Mouse (Mus musculus) heart, adult 9 months (tissue): ENCODE data around the gene Ift122.

ENCODE experiments used
- DNase-seq, 2 experiments: peaks; one replicate each; pipeline ENCODE4 v3.0.0; 2022; ENCODE audit warnings: low spot score in 2 of 2

The Ift122 gene

DNA sequence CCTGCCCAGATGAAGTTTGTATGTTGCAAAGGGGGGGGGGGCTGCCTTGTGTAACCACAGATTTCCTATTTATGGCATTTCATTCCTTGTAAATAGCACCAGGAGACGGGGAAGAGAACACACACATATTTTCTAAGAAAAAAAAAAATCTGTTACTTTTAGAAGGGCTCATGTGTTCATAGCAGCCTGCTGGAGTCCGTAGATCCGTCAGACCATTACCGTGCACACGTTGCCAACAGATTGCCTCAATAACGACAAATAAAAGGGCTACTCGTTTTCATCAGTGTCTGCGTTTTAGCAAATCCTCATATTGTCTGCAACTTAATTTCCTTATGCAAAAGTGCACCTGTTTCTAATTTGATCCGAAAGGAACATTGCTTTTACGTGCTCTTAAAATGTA is 73.1 kb downstream of the Ift122 start:
- no peak for DNase-seq

GRCm38 (mm10) chr6:115927292-115928242 is 74.3 kb downstream of the Ift122 start:
- no peak for DNase-seq

DNA sequence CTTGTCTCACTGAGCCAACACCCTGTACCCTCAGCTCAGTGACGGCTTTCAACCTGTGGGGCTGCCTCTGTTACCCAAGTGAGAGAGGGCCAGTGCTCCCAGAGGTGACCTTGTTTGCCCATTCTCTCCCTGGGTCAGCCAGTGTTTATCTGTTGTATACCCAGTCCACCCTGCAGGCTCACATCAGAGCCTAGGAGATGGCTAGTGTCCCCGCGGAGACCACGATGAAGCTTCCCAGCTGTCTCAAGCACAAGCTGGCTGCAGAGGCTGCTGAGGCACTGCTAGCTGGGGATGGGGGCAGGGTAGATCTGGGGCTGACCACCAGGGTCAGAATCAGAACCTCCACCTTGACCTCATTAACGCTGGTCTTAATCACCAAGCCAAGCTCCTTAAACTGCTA is 76.7 kb downstream of the Ift122 start:
- DNase-seq = no peak

DNA sequence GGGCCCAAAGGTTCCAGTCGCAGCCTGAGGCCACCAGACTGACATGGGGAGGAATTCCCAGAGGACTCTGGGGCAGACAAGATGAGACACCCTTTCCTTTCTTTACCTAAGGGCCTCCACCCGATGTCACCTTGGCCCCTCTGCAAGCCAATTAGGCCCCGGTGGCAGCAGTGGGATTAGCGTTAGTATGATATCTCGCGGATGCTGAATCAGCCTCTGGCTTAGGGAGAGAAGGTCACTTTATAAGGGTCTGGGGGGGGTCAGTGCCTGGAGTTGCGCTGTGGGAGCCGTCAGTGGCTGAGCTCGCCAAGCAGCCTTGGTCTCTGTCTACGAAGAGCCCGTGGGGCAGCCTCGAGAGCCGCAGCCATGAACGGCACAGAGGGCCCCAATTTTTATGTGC is 78.4 kb downstream of the Ift122 start, which contains the start of gene Rho:
TSS of gene Rho (plus strand) at position 110 of the 400 bp plus-strand sequence.
- no peak for DNase-seq

DNA sequence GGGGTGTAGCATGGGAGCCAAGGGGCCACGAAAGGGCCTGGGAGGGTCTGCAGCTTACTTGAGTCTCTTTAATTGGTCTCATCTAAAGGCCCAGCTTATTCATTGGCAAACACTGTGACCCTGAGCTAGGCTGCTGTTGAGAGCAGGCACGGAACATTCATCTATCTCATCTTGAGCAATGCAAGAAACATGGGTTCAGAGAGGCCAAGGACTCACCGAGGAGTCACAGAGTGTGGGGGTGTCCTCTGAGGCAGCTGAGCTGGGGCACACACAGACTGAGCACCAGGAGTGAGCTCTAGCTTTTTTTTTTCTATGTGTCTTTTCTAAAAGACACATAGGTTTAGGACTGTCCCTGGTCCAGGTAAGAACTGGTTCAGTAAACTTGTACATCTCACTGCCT is 79.1 kb downstream of the Ift122 start:
- DNase-seq = no peak

DNA sequence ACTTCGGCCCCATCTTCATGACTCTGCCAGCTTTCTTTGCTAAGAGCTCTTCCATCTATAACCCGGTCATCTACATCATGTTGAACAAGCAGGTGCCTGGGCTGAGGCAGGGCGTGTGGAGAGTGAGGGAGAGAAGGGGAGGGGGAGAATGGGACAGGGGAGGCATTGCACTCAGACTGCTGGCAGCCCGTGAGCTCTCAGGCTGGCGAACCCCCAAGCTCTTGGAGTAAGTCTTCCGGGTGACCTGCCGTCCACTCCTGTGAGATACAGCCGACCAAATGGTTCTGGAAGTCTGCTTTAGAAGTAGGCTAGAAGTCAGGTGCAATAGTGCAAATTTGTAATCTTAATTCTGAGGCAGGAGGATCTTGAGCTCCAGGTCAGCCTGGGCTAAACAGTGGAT is 82.3 kb downstream of the Ift122 start:
- no peak for DNase-seq

DNA sequence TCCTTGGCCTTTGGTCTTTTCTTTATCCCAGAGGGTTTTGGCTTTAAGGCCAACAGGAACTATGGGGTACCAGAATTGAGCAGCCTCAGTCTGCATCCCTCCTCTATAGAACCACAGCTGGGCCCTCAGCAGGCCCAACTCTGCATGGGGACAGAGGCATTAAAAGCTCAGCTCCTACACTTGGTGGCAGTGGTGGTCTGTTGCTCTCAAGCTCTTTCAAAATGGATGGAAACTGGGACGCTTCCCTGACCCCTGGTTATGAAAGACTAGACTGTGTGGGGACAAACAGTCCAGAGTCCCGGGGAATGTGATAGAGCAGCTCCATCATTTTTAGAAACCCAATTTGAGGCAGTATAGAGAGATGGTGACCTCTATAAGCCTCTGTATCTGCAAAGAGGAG is 84.7 kb downstream of the Ift122 start:
- DNase-seq = no peak

DNA sequence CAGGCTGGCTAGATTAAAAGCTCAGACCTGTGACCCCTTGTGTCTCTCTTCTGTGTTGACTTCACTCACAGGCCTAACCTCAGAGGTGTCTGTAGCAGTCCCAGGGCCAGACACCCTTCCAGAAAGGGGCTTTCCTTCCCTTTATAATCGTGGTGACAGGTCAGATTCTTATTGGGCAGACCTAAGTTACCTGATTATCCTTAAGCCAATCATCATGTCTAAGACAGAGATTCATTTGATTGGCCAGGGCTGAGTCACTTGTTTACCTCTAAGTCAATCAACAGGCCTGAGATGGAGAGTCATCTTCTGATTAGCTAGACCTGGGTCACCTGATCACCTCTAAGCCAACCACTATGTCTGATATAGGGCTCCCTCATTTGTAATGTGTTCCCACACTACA is 85.5 kb downstream of the Ift122 start:
- DNase-seq = no peak

DNA sequence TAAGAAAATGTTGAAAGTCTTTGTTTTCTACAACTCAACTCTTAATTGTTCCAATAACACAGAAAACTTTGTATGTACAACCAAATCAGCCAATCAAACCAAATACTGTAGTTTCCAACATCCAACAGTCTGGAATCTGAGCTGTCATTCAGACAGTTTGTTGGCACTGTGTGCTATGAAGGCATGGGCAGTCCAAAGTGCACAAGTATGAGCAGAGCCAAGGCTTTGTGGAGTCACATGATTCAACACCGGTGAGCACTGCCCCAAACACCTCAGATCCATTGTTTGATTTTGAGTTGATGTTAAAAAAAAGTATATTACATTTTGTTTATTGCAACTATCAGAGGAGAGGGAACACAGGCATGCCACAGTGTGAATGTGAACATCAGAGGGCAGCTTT is 87.3 kb downstream of the Ift122 start:
- no peak for DNase-seq

- DNase-seq = no peak
Measured at GRCm38 (mm10) chr6:115941128-115941527, 87.9 kb downstream of the Ift122 start.

DNA sequence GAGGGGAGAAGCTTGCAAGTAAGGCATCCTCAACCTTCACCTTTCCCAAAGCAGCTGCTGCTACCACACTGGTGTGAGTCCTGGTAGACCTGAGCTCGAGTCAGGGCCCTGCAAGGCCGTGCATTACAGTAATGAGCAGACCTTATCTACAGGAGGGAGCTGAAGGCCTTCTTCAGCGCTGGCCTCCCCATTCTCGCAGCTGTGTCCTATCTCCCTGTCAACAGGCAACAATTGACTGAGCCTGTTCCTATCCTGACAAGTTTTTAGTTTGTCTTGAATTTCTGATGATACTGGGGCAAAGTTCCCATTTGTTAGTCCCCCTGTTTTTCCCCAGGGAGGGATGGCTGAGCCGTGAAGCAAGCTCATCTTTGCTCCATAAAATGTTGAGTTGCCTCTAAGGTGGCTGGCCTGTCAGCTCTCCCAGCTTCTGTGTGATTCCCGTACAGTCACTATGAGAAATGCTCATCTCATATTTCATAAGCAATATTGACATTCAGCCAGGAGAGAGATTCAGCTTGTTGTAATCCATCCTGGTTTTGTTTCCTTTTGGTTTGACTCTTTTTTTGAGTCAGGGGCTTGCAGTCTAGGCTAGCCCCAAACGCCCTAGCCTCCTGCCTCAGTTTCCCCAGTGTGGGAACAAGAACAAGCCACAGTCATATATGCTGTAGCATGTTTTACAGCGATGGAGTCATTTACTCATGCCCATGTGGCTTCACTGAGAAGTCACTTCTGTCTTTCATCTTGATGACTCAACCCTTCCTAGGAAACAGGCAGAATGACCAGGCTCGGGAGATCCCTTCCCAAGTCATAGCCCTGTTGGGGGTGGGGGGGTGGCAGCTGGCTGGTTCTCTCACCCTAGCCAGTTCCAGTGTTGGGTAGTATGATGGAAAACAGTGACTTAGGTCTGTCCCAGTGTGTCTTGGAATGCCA is 90.5 kb downstream of the Ift122 start:
- peak in 1 of 2 experiments; percentile 51 for DNase-seq

GRCm38 (mm10) chr6:115944638-115945037 is 91.4 kb downstream of the Ift122 start, which contains the start of gene H1foo:
Gene H1foo (plus strand): TSS chr6:115944938.
- DNase-seq = no peak

DNA sequence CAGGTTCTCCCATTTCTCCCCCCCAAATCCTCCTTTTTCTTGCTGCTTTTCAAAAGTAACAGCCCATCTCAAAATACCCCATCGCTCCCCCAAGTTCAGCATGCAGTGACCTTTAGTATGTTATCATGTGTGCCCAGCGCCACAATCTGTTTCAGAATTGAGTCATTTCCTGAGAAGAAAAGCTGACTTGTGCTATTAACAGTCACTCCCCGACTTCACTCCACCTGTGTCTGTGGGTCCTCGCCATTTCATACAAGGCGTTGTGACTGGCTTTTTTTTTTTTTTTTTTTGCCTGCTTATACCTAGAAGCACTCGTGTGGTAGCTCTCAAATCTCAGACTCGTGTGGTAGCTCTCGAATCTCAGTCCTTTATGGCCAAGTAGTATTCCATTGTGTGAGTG is 92.4 kb downstream of the Ift122 start:
- DNase-seq = no peak

- DNase-seq = no peak
Measured at GRCm38 (mm10) chr6:115946389-115946788, 93.1 kb downstream of the Ift122 start.

DNA sequence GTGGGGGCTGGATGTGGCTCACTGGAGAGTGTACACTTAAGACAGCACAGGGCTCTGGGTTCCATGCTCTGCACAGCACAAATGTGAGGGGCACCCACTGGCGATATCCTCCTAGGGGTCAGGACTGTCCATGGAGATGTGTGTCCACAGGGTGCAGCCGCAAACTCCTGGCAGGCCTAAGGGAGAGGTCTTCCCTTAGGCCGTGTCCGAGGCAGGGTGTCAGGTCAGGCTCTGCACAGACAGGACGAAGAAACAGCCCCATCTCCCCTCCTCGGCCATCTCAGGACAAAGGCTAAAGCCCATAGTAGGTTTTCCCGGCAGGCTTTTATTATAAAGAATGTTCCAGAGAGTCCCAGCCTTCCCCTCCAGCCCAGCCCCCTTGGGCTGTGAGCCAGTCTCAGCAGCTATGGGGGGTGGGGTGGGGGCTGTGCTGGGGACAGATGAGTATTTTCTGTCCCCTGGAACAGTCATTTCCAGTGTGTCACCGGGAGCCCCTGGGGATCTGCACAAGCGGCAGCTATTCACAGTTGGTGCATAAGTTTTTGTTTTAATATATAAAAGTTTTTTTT is 101.3 kb downstream of the Ift122 start:
- no peak for DNase-seq

GRCm38 (mm10) chr6:115955169-115955568 is 101.9 kb downstream of the Ift122 start:
- DNase-seq = no peak

DNA sequence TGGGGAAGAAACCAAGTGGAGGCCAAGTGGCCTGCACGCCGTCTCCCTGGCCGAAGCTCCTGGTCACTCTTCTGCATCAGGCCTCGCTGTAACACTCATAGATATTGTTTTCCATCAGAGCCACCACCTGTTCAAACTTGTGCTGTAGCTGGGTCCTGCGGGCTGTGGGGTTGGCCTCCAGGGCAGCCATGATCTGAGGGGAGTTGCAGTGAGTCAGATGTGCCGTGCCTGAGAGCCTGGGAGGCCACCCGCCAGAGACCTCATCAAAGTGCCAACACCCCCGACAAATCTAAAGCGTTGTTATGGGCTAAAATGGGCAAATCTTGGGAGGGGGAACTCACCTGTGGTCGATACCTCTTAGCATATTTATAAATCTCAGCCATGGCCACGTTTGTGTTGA is 102.4 kb downstream of the Ift122 start:
- DNase-seq = no peak

DNA sequence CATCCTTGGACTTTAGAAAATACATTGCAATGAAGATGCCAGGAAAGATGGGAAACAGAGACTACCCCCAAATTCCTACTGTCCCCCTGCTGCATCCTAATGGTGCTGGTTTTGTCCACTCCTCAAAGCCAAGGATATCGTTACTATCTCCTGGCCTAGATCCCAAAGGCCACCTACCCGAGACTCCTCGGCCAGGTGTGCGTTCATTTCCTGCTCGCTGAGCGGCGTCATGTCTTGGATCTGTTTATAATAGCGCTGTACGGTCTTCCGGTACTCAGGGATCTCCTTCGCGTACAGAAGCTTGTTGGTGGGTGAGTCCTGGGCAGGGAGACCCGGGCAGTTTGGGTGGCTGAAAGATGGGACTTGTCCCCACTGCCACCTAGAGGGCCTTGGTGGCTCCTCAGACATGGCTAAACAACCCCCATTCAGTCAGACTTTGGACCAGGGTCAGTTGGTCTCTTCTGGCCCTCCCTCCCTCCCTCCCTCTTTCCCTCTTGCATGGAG is 103.2 kb downstream of the Ift122 start:
- no peak for DNase-seq

GRCm38 (mm10) chr6:115956922-115957601 is 103.8 kb downstream of the Ift122 start:
- DNase-seq = peak in 1 of 2 experiments; percentile 67

- no peak for DNase-seq
Measured at GRCm38 (mm10) chr6:115957681-115958080, 104.4 kb downstream of the Ift122 start.

- DNase-seq = no peak
Measured at GRCm38 (mm10) chr6:115958445-115958844, 105.2 kb downstream of the Ift122 start.
